Mouse (Mus musculus) thymus, adult 2 months (tissue): ENCODE results near the gene Srbd1. TPM values are rescaled to one million over a fixed set of nuclear protein-coding genes. Genes with fewer than 3 reads are reported as not detected.

Experiments
- DNase-seq: peaks from one replicate; pipeline ENCODE4 v3.0.0; 2021
- H3K27ac ChIP-seq: fragments of 200-500 bp; 2 replicates; pipeline ENCODE4 v1.5.1; 2012; ENCODE audit warnings: low read length, control low read depth; ENCODE audit not compliant: control insufficient read depth, insufficient read depth
- H3K27me3 ChIP-seq: fragments of 200-500 bp; 2 replicates; pipeline ENCODE4 v1.6.1; 2012; ENCODE audit warnings: mild to moderate bottlenecking, low read length, moderate library complexity, mixed read lengths; ENCODE audit not compliant: control insufficient read depth, insufficient read depth
- H3K36me3 ChIP-seq: fragments of 200-500 bp; 2 replicates; pipeline ENCODE4 v1.6.1; 2012; ENCODE audit warnings: mild to moderate bottlenecking, low read length, moderate library complexity; ENCODE audit not compliant: control insufficient read depth, insufficient read depth
- H3K4me1 ChIP-seq: fragments of 200-500 bp; replicated peaks from 2 replicates; pipeline ENCODE4 v1.6.1; 2012; ENCODE audit warnings: low read length; ENCODE audit not compliant: control insufficient read depth, insufficient read depth
- H3K4me3 ChIP-seq: fragments of 200-500 bp; 2 replicates; pipeline ENCODE4 v1.5.1; 2012; ENCODE audit warnings: mild to moderate bottlenecking, low read length, control low read depth, moderate library complexity; ENCODE audit not compliant: control insufficient read depth, insufficient read depth
- CTCF ChIP-seq: fragments of 200-500 bp; IDR thresholded peaks from 2 replicates; pipeline ENCODE4 v1.5.1; 2012; ENCODE audit warnings: mild to moderate bottlenecking, control low read depth, low read length, moderate library complexity, borderline replicate concordance; ENCODE audit not compliant: control insufficient read depth, poor library complexity, insufficient read depth; ENCODE audit errors: extremely low read depth
- POLR2A ChIP-seq: fragments of 200-500 bp; IDR thresholded peaks from 2 replicates; pipeline ENCODE4 v1.6.1; 2012; ENCODE audit warnings: mild to moderate bottlenecking, low read length, control low read depth, moderate library complexity; ENCODE audit not compliant: control insufficient read depth, poor library complexity, insufficient read depth; ENCODE audit errors: extremely low read depth
- WGBS: fragments of 180-500 bp; shearing (Covaris S2); methylation state at CpG from one replicate; pipeline ENCODE4 v1.1.7; 2018; 5-methylcytosine and 5-hydroxymethylcytosine counted together
- polyA plus RNA-seq: library from polyadenylated mRNA; depleted of rRNA; stranded (reverse); fragments of >200 nt; gene quantifications from 2 replicates; pipeline ENCODE4 v1.2.3, GENCODE M21; 2012

The Srbd1 gene
- polyA plus RNA-seq, 1 experiment, result 3.2 TPM

- WGBS, result 90% methylated on average over 4 of the region's 4 CpGs
- Histone ChIP-seq H3K27ac (no peak overlapping the region), H3K27me3 (no peaks in the 10 kb centered on the region), H3K4me3 (no peak overlapping the region), H3K4me1 (no peaks in the 10 kb centered on the region), H3K36me3 (no peaks in the 10 kb centered on the region)
- DNase-seq, result no peak
- TF ChIP-seq POLR2A (no peak), CTCF (no peak)
Measured at GRCm38 (mm10) chr17:86014246-86014645, 130.7 kb downstream of the Srbd1 start.

GRCm38 (mm10) chr17:86012576-86012975 lies 132.4 kb downstream of the Srbd1 start:
- Histone ChIP-seq H3K36me3 (no peaks in the 10 kb centered on the region), H3K4me1 (no peaks in the 10 kb centered on the region), H3K4me3 (no peak overlapping the region), H3K27ac (no peak overlapping the region), H3K27me3 (no peaks in the 10 kb centered on the region)
- TF ChIP-seq CTCF (no peak), POLR2A (no peak)
- WGBS, result 92% methylated on average over 1 of the region's 1 CpGs
- DNase-seq, result no peak

GRCm38 (mm10) chr17:86011849-86012248 lies 133.1 kb downstream of the Srbd1 start:
- TF ChIP-seq POLR2A (no peak), CTCF (no peak)
- DNase-seq, result no peak
- Histone ChIP-seq H3K4me1 (no peaks in the 10 kb centered on the region), H3K36me3 (no peaks in the 10 kb centered on the region), H3K27ac (no peak overlapping the region), H3K4me3 (no peak overlapping the region), H3K27me3 (no peaks in the 10 kb centered on the region)
- WGBS, result 98% methylated on average over 3 of the region's 3 CpGs

GRCm38 (mm10) chr17:86008401-86008800 lies 136.6 kb downstream of the Srbd1 start:
- Histone ChIP-seq H3K27me3 (no peaks in the 10 kb centered on the region), H3K4me3 (no peak overlapping the region), H3K4me1 (no peaks in the 10 kb centered on the region), H3K27ac (no peak overlapping the region), H3K36me3 (no peaks in the 10 kb centered on the region)
- TF ChIP-seq POLR2A (no peak), CTCF (no peak)
- no peak for DNase-seq
- WGBS, result 92% methylated on average over 10 of the region's 10 CpGs

- no peak for DNase-seq
- no peaks in the 10 kb centered on the region for H3K36me3 ChIP-seq
- TF ChIP-seq CTCF, result no peak
- no peak for TF ChIP-seq POLR2A
- H3K4me1 ChIP-seq, result no peaks in the 10 kb centered on the region
- no peaks in the 10 kb centered on the region for H3K27me3 ChIP-seq
- H3K4me3 ChIP-seq, result no peak overlapping the region
- 96% methylated on average over 6 of the region's 6 CpGs for WGBS
- no peak overlapping the region for H3K27ac ChIP-seq
Measured at GRCm38 (mm10) chr17:86002113-86002512, 142.9 kb downstream of the Srbd1 start.

- no peak for TF ChIP-seq POLR2A
- no peak for TF ChIP-seq CTCF
- Histone ChIP-seq H3K27me3 (no peaks in the 10 kb centered on the region), H3K27ac (no peak overlapping the region), H3K4me1 (no peaks in the 10 kb centered on the region), H3K36me3 (no peaks in the 10 kb centered on the region), H3K4me3 (no peak overlapping the region)
- WGBS, result 98% methylated on average over 5 of the region's 5 CpGs
- DNase-seq, result no peak
Measured at GRCm38 (mm10) chr17:86001667-86002066, 143.3 kb downstream of the Srbd1 start.

GRCm38 (mm10) chr17:85995727-85996126 lies 149.2 kb downstream of the Srbd1 start:
- H3K27me3 ChIP-seq, result no peaks in the 10 kb centered on the region
- no peak overlapping the region for H3K4me3 ChIP-seq
- no peak overlapping the region for H3K27ac ChIP-seq
- 98% methylated on average over 2 of the region's 2 CpGs for WGBS
- no peaks in the 10 kb centered on the region for H3K36me3 ChIP-seq
- H3K4me1 ChIP-seq, result no peaks in the 10 kb centered on the region
- DNase-seq, result no peak
- TF ChIP-seq CTCF, result no peak
- TF ChIP-seq POLR2A, result no peak
